Mouse (Mus musculus) thymus, adult 2 months (tissue): ENCODE data around the gene Cst6. TPM values are rescaled to one million over a fixed set of nuclear protein-coding genes. Genes with fewer than 3 reads are reported as not detected.

Experiments
- DNase-seq: peaks from one replicate; pipeline ENCODE4 v3.0.0; 2021
- H3K27ac ChIP-seq: fragments of 200-500 bp; 2 replicates; pipeline ENCODE4 v1.5.1; 2012; ENCODE audit warnings: low read length, control low read depth; ENCODE audit not compliant: control insufficient read depth, insufficient read depth
- H3K27me3 ChIP-seq: fragments of 200-500 bp; 2 replicates; pipeline ENCODE4 v1.6.1; 2012; ENCODE audit warnings: mild to moderate bottlenecking, low read length, moderate library complexity, mixed read lengths; ENCODE audit not compliant: control insufficient read depth, insufficient read depth
- H3K36me3 ChIP-seq: fragments of 200-500 bp; 2 replicates; pipeline ENCODE4 v1.6.1; 2012; ENCODE audit warnings: mild to moderate bottlenecking, low read length, moderate library complexity; ENCODE audit not compliant: control insufficient read depth, insufficient read depth
- H3K4me1 ChIP-seq: fragments of 200-500 bp; replicated peaks from 2 replicates; pipeline ENCODE4 v1.6.1; 2012; ENCODE audit warnings: low read length; ENCODE audit not compliant: control insufficient read depth, insufficient read depth
- H3K4me3 ChIP-seq: fragments of 200-500 bp; 2 replicates; pipeline ENCODE4 v1.5.1; 2012; ENCODE audit warnings: mild to moderate bottlenecking, low read length, control low read depth, moderate library complexity; ENCODE audit not compliant: control insufficient read depth, insufficient read depth
- CTCF ChIP-seq: fragments of 200-500 bp; IDR thresholded peaks from 2 replicates; pipeline ENCODE4 v1.5.1; 2012; ENCODE audit warnings: mild to moderate bottlenecking, control low read depth, low read length, moderate library complexity, borderline replicate concordance; ENCODE audit not compliant: control insufficient read depth, poor library complexity, insufficient read depth; ENCODE audit errors: extremely low read depth
- POLR2A ChIP-seq: fragments of 200-500 bp; IDR thresholded peaks from 2 replicates; pipeline ENCODE4 v1.6.1; 2012; ENCODE audit warnings: mild to moderate bottlenecking, low read length, control low read depth, moderate library complexity; ENCODE audit not compliant: control insufficient read depth, poor library complexity, insufficient read depth; ENCODE audit errors: extremely low read depth
- WGBS: fragments of 180-500 bp; shearing (Covaris S2); methylation state at CpG from one replicate; pipeline ENCODE4 v1.1.7; 2018; 5-methylcytosine and 5-hydroxymethylcytosine counted together
- polyA plus RNA-seq: library from polyadenylated mRNA; depleted of rRNA; stranded (reverse); fragments of >200 nt; gene quantifications from 2 replicates; pipeline ENCODE4 v1.2.3, GENCODE M21; 2012

The Cst6 gene
- polyA plus RNA-seq, 1 experiment, result 101 TPM

DNA sequence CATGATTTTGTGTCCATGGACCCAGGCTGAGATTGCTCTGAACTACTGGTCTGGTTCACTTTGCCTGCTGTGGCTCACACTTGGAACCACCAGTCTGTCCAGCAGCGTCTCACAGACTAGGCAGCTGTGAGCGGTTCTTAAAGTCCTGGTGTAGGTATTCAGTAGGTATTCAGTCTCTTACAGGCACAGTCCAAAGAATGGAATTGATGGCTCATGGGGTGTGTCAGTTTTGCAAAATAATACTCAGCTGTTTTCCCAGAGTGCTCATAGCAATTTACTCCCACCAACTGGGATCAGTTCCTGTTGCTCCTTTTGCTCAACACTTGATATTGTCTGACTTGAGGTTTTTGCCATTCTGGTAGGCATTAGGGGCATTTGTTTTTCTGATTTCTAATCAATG is 12.8 kb upstream of the Cst6 start:
- 98% methylated on average over 2 of the region's 2 CpGs for WGBS
- Histone ChIP-seq H3K4me1 (peaks cover 16% of the 10 kb centered on the region), H3K27ac (no peak overlapping the region), H3K27me3 (no peaks in the 10 kb centered on the region), H3K36me3 (no peaks in the 10 kb centered on the region), H3K4me3 (no peak overlapping the region)
- DNase-seq, result no peak
- TF ChIP-seq POLR2A (no peak), CTCF (no peak)

DNA sequence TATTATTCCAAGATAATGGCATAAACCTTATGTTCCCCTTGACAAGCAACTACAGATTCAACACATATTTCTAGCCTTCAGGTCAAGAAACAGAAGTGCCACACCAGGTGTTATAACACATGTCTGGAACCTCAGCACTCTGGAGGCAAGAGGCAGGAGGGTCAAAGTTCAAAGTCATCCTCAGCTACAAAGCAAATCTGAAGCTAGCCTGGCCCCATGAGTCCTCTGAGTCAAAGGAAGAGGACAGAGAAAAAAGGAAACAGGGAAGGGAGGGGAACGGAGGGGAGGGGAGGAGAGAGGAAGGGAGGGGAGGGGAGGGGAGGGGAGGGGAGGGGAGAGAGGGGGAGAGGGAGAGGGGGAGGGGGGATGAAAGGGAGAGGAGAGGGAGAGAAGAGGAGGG is 6.7 kb upstream of the Cst6 start:
- no peak for DNase-seq
- Histone ChIP-seq H3K4me1 (no peaks in the 10 kb centered on the region), H3K4me3 (no peak overlapping the region), H3K27me3 (no peaks in the 10 kb centered on the region), H3K36me3 (no peaks in the 10 kb centered on the region), H3K27ac (no peak overlapping the region)
- no peak for TF ChIP-seq POLR2A
- TF ChIP-seq CTCF, result no peak
- WGBS, result no CpG with 5 or more reads among the region's 1 CpGs

DNA sequence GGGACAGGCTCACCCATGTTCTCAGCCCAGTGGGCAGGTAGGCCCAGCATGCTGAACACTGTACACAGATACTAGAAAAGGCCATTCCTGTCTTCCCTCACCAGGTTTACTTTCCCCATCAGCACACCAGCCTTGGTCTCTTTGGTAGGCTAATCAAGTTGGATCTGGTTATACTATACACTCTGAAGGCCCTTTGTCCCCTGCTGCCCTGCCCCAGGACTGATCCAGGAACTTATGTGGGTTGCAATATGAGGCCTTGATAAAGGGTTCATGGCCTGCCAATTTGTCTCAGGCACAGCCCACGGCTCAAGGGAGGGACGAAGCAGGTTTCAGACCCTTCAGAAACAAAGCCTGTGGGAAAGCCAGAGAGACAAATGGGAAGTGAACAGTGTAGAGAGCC is 4.2 kb upstream of the Cst6 start:
- WGBS, result 87% methylated on average over 2 of the region's 2 CpGs
- TF ChIP-seq CTCF (no peak), POLR2A (no peak)
- H3K4me3 ChIP-seq, result no peak overlapping the region
- H3K27ac ChIP-seq, result no peak overlapping the region
- no peaks in the 10 kb centered on the region for H3K27me3 ChIP-seq
- H3K36me3 ChIP-seq, result no peaks in the 10 kb centered on the region
- no peak for DNase-seq
- peaks cover 6% of the 10 kb centered on the region for H3K4me1 ChIP-seq

DNA sequence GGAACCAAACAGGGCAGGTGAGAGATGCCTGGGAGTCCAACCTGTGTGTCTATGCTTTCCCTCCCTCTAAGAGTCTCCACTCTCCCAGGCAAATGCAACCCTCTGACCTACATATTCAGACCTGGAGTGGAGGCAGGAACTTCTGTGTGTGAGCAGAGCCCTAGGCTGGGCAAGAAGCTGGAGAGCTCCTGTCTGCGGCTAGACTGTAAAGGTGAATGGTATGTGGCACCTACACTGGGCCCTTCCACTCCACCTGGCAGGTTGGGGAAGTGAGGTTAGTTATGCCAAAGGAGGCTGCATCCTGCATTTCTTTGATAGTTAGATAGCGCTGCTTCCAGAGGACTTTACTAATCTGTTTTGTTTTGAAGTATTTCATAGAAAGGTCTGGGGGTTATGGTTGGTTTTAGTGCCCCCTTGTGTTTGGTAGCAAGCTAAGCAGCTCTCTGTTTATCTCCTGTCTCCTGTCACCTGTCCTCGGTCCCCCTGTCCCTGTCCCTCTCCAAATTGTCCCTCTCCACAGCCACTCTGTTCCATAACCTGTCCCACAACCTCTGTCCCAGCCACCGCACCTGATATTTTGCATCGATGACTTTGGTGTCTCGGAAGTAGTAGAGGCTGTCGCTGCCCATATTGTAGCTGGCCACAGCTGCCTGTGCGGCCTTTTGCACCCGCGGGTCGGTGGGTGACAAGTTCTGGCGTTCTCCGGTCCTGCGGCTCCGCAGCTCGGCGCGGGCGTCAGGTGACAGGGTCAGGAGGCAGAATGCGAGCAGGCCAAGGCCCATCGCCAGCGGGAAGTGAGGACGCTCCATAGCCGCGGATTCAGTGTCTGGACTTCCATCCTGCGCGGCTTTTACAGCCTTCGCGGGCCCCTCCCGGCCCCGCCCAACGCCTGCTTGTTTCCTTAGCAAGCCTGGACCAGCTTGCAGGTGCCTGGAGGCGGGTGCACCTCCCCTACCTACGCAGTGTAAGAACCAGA is 560 bp downstream of the Cst6 start:
- Histone ChIP-seq H3K36me3 (no peaks in the 10 kb centered on the region), H3K27me3 (no peaks in the 10 kb centered on the region), H3K4me3 (peak overlapping the region; percentile 43), H3K27ac (no peak overlapping the region), H3K4me1 (peaks cover 11% of the 10 kb centered on the region)
- peak; percentile 23 for DNase-seq
- 5% methylated on average over 34 of the region's 34 CpGs for WGBS
- peak; percentile 26; the same call in 1 of the 2 replicates for TF ChIP-seq CTCF
- 0 out of 2 replicates have a peak, but pooled peaks have one; percentile 18 for TF ChIP-seq POLR2A

DNA sequence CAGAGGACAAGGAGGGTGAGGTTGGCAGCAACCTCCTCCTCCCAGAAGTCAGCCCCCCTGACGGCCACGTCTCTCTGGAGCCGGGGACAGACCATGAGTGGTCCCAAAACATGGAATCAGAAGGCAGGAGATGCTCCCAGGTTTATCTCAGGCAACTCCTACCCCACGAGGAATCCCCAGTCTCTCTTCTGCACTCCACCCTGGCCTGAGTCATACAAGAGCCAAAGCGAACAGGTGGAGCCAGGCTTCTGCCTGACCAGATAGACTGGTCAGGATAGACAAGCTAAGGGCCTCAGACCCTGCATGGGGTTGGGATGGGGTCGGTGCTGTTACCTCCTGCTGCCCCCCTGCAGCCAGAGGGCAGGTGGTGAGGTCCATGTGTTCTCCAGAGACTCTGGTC is 1.3 kb downstream of the Cst6 start:
- Histone ChIP-seq H3K27me3 (no peaks in the 10 kb centered on the region), H3K27ac (no peak overlapping the region), H3K4me1 (peaks cover 11% of the 10 kb centered on the region), H3K36me3 (no peaks in the 10 kb centered on the region), H3K4me3 (no peak overlapping the region)
- no peak for TF ChIP-seq POLR2A
- TF ChIP-seq CTCF, result no peak
- 95% methylated on average over 6 of the region's 6 CpGs for WGBS
- DNase-seq, result no peak

DNA sequence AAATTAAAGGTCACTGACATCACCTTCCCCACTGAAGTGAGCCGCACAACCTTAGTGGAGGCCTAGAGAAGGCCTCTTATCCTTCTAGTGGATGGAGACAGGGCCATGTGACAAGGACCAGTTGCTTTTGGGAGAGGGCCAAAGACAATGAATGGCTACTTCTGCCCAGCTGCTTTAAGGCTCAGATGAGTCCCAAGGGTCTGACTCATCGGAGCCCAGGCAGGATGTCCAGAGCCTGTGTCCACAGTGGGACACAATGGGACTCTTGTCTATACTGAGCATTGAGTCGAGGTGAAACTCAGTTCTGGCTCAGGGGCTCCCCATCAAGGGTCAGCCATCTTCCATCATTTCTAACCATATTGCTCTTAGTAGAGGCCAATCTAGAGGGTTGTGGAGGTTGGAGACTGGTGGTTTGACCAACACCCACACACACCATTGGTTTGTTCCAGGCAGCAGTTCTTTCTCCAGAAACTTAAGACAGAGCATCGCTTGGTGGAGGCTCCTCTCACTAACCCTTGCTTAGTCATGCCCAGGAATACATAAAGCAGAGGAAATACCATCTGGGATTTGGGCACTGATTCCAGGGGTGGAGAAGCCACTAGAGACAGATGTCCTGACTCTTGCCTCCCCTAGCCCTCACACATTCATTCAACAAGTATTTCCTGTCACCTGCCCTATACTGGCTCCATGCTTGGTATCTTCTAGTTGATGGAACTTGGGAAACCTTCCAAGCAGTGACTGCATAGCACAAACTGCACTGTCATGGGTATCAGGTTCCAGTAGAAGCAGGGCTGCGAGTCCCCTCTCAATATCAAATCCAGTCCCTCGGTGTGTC is 3.9 kb downstream of the Cst6 start:
- no peak overlapping the region for H3K4me3 ChIP-seq
- H3K27me3 ChIP-seq, result no peaks in the 10 kb centered on the region
- H3K27ac ChIP-seq, result no peak overlapping the region
- peaks cover 11% of the 10 kb centered on the region for H3K4me1 ChIP-seq
- H3K36me3 ChIP-seq, result no peaks in the 10 kb centered on the region
- DNase-seq, result no peak
- 83% methylated on average over 6 of the region's 6 CpGs for WGBS
- no peak for TF ChIP-seq POLR2A
- no peak for TF ChIP-seq CTCF
